Mouse (Mus musculus) kidney, postnatal 0 days (tissue): Measurements from ENCODE around the gene Ppfibp2. TPM values are rescaled to one million over a fixed set of nuclear protein-coding genes. Genes with fewer than 3 reads are reported as not detected.

ENCODE experiments used
- ATAC-seq: fragments of 200-750 bp; cut with Nextera tagmentation; replicated peaks from 2 replicates; pipeline ENCODE4 v1.8.0; 2017; ENCODE audit warnings: low read depth, moderate number of reproducible peaks, moderate TSS enrichment, moderate library complexity; ENCODE audit not compliant: low FRiP score
- DNase-seq: peaks from one replicate; pipeline ENCODE4 v3.0.0-alpha.2; 2016; ENCODE audit warnings: low spot score
- H3K27ac ChIP-seq: fragments of 300-500 bp; sonication (generic); 2 replicates; pipeline ENCODE4 v1.5.1; 2014; ENCODE audit warnings: mild to moderate bottlenecking
- H3K27me3 ChIP-seq: fragments of 300-500 bp; sonication (generic); 2 replicates; pipeline ENCODE4 v1.6.1; 2014; ENCODE audit warnings: low read length, mixed read lengths; ENCODE audit not compliant: insufficient read depth
- H3K36me3 ChIP-seq: fragments of 300-500 bp; sonication (generic); 2 replicates; pipeline ENCODE4 v1.6.1; 2014; ENCODE audit warnings: low read length, mixed read lengths; ENCODE audit not compliant: insufficient read depth
- H3K4me1 ChIP-seq: fragments of 300-500 bp; sonication (generic); replicated peaks from 2 replicates; pipeline ENCODE4 v1.6.1; 2014; ENCODE audit warnings: antibody characterized with exemption, low read length, mixed read lengths; ENCODE audit not compliant: insufficient read depth
- H3K4me2 ChIP-seq: fragments of 300-500 bp; sonication (generic); 2 replicates; pipeline ENCODE4 v1.6.1; 2014; ENCODE audit warnings: mild to moderate bottlenecking, low read length, moderate library complexity, mixed read lengths
- H3K4me3 ChIP-seq: fragments of 300-500 bp; sonication (generic); replicated peaks from 2 replicates; pipeline ENCODE4 v1.5.1; 2014; ENCODE audit warnings: low read depth, low read length
- H3K9ac ChIP-seq: fragments of 300-500 bp; sonication (generic); 2 replicates; pipeline ENCODE4 v1.6.1; 2014; ENCODE audit warnings: low read depth, low read length
- H3K9me3 ChIP-seq: fragments of 300-500 bp; sonication (generic); replicated peaks from 2 replicates; pipeline ENCODE4 v1.6.1; 2016; ENCODE audit warnings: low read length, inconsistent platforms, mixed read lengths
- CTCF ChIP-seq: IDR thresholded peaks from 2 replicates; pipeline ENCODE4 v1.5.1; 2016; ENCODE audit warnings: antibody characterized with exemption, low read depth, mild to moderate bottlenecking, moderate library complexity
- WGBS: fragments of 180-500 bp; shearing (Covaris S2); extraction: QIAGEN DNeasy Blood & Tissue Kit; methylation state at CpG from one replicate; pipeline ENCODE4 v1.1.7; 2014; 5-methylcytosine and 5-hydroxymethylcytosine counted together
- polyA plus RNA-seq: library from polyadenylated mRNA; unstranded; fragments of >200 nt; fragmentation: Nextera tagmentation; extraction: Ambion mirVana; gene quantifications from 2 replicates; pipeline ENCODE4 v1.2.1, GENCODE M21; 2015

The Ppfibp2 gene
- polyA plus RNA-seq, 1 experiment from 2014 or later: 8.3 TPM

DNA sequence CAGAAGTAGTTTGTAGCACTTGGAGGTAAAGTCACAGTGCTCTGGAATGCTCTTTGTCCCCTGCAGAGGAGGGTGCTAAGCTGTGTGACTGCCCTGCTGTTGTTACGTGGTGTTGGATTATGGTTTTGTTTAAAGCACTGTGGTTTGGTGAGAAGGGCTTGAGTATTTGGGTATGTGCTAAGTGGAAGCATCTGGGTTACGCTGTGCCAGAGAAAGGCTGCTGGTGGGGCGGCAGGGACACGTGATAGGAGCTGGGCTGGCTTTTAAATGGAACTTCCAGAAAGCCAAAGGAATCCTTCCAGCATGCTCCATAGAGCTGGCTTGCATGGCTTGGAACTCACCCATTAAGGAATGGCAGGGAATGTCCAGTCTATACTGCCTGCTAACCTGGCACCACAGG lies 24.2 kb downstream of the Ppfibp2 start:
- H3K27ac ChIP-seq: no peak overlapping the region
- WGBS: 76% methylated on average over 4 of the region's 4 CpGs
- no peak overlapping the region for H3K9ac ChIP-seq
- no peak overlapping the region for H3K4me3 ChIP-seq
- no peaks in the 10 kb centered on the region for H3K4me1 ChIP-seq
- no peak overlapping the region for H3K4me2 ChIP-seq
- no peak for ATAC-seq
- no peak for TF ChIP-seq CTCF
- no peaks in the 10 kb centered on the region for H3K9me3 ChIP-seq
- H3K36me3 ChIP-seq: no peaks in the 10 kb centered on the region
- no peak for DNase-seq
- H3K27me3 ChIP-seq: no peaks in the 10 kb centered on the region

DNA sequence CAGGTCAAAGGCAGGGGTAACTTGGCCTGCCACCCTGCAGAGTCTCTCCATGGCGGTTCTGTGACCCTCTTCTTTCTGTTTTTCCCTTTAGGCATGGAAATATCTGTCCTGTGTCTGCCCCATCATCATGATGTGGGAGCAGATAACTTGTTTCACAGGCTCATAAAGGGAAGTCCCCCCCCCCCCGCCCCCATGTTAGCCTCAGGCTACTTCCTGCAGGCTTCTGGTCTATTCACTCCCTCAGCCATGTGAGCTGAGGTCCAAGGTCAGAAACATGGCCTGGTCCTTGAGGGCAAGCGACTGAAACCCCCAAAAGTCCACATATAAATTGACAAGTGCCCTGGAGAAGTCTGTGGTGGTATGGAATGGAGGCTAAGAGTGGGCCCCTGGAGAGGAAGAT lies 25.1 kb downstream of the Ppfibp2 start:
- ATAC-seq (no peak), DNase-seq (no peak)
- TF ChIP-seq CTCF: no peak
- Histone ChIP-seq H3K4me3 (no peak overlapping the region), H3K4me2 (no peak overlapping the region), H3K9me3 (no peaks in the 10 kb centered on the region), H3K9ac (no peak overlapping the region), H3K4me1 (no peaks in the 10 kb centered on the region), H3K27me3 (no peaks in the 10 kb centered on the region), H3K27ac (no peak overlapping the region), H3K36me3 (no peaks in the 10 kb centered on the region)
- WGBS: 68% methylated on average over 3 of the region's 3 CpGs

DNA sequence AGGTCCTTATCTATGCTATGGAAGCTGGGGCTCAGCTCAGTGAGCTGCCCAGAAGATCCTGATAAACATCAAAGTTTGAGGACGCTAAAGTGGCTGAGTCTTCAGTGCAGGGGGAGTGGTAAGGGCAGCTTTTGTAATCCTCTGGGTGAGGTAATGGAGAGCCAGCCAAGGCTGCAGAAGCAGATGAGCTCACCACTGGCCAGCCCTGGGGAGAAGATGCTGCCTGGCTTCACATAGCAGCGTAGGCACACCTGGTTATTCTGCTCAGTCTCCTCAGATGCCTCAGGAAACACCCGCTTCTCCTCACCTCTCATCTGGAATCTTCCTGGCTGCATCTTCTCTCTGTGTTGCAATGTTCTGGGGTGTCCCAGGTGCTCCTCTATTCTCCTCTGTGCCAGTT lies 29.4 kb downstream of the Ppfibp2 start:
- H3K27me3 ChIP-seq: no peaks in the 10 kb centered on the region
- no peak overlapping the region for H3K4me3 ChIP-seq
- H3K36me3 ChIP-seq: no peaks in the 10 kb centered on the region
- no peak overlapping the region for H3K27ac ChIP-seq
- no peak for DNase-seq
- H3K9ac ChIP-seq: no peak overlapping the region
- no peaks in the 10 kb centered on the region for H3K9me3 ChIP-seq
- H3K4me2 ChIP-seq: no peak overlapping the region
- ATAC-seq: no peak
- TF ChIP-seq CTCF: no peak
- H3K4me1 ChIP-seq: no peaks in the 10 kb centered on the region
- WGBS: 59% methylated on average over 3 of the region's 3 CpGs

DNA sequence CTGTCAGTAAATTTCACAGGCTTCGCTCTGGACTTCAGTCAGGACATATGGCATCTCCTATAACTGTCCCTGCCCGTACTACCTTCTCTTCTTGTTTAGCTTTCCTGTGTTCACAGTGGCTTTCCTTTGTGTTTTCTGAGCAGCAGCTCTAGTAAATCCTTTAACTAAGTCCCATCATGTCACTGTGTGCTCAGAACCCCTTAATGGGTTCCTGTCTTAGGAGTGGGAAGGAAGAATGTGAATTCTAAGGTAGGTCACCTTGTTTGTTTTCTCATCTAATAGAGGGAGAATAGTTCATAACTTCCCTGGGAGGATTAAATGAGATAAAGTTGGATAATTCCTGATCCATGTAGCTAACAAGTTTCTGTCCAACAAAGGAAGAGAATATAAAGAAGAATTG lies 30.1 kb downstream of the Ppfibp2 start, which contains the start of gene 5330417H12Rik:
Gene 5330417H12Rik (minus strand): TSS at position 101 of the 400 bp plus-strand sequence.
- H3K4me2 ChIP-seq: no peak within 1 kb of the TSS
- no peaks in the 10 kb centered on the region for H3K4me1 ChIP-seq
- H3K27me3 ChIP-seq: no peaks in the 10 kb centered on the region
- DNase-seq (no peak), ATAC-seq (no peak)
- H3K9ac ChIP-seq: no peak within 1 kb of the TSS
- no peak for TF ChIP-seq CTCF
- 71% methylated on average over 2 of the region's 2 CpGs for WGBS
- H3K36me3 ChIP-seq: no peaks in the 10 kb centered on the region
- H3K4me3 ChIP-seq: no peak within 1 kb of the TSS
- no peaks in the 10 kb centered on the region for H3K9me3 ChIP-seq
- no peak within 1 kb of the TSS for H3K27ac ChIP-seq

DNA sequence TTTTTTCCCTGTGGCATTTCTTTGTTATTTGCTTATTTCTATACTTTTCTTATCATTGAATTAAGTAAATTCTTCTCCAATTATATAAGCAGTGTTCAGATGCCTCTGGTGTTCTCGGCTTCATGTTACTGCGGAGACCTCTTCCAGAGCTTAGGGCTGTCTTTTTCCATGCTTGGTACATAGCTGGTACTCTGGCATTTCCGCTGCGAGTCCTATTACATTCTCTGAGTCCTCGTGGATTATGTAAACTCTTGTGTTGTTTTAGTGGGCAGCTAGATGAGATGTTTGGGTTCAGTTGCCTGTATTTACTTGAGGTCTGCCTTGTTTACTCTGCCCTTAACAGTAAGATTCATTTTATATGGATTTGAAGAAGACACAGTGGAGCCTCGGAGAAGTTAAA lies 30.8 kb downstream of the Ppfibp2 start:
- Histone ChIP-seq H3K9me3 (no peaks in the 10 kb centered on the region), H3K4me3 (no peak overlapping the region), H3K27ac (no peak overlapping the region), H3K27me3 (no peaks in the 10 kb centered on the region), H3K9ac (no peak overlapping the region), H3K36me3 (no peaks in the 10 kb centered on the region), H3K4me1 (no peaks in the 10 kb centered on the region), H3K4me2 (no peak overlapping the region)
- DNase-seq: no peak
- 79% methylated on average over 6 of the region's 6 CpGs for WGBS
- ATAC-seq: no peak
- TF ChIP-seq CTCF: no peak

DNA sequence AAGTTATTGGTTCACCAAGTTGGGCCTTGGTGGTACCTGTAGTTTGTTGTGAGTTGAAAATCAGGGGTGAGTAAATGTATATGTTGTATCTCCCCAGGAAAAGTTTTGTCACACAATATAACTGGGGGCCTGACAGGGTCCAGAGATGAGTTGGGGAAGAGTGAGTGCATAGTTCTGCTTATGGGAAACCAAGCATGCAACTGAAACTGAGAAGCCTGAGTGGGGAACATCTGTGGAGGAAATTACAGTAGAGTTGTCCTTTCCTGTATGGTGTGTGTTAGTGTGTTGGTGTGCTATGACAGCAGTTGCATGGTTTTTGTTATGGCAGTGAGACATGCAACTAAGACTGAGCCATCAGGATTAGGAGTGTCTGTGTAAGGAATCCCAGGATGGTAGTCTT lies 33.4 kb downstream of the Ppfibp2 start:
- no peaks in the 10 kb centered on the region for H3K27me3 ChIP-seq
- H3K4me3 ChIP-seq: no peak overlapping the region
- no peaks in the 10 kb centered on the region for H3K9me3 ChIP-seq
- no peak overlapping the region for H3K9ac ChIP-seq
- H3K4me1 ChIP-seq: no peaks in the 10 kb centered on the region
- H3K27ac ChIP-seq: no peak overlapping the region
- ATAC-seq (no peak), DNase-seq (no peak)
- H3K36me3 ChIP-seq: no peaks in the 10 kb centered on the region
- TF ChIP-seq CTCF: no peak
- no peak overlapping the region for H3K4me2 ChIP-seq

DNA sequence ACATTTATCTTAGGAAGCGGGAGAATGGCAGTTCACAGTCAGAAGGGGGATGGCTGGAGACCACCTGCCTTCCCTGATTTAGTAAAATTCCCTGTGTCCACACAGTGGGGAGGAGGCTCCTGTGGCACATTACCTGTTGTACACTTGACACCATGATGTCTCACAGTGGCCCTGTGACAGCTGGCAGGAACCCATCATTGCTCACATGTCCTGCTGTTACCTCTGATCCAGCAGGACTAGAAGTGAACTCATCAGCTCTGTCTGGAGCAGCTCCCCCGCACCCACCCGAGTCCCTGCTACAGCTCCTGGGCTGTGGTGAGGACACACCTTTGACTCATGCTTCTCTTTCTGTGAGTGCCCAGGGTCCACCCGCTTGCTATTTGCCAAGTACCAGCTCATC lies 38.2 kb downstream of the Ppfibp2 start:
- Histone ChIP-seq H3K36me3 (no peaks in the 10 kb centered on the region), H3K4me3 (no peak overlapping the region), H3K27me3 (no peaks in the 10 kb centered on the region), H3K9ac (no peak overlapping the region), H3K27ac (no peak overlapping the region), H3K4me2 (no peak overlapping the region), H3K9me3 (no peaks in the 10 kb centered on the region), H3K4me1 (no peaks in the 10 kb centered on the region)
- DNase-seq (no peak), ATAC-seq (no peak)
- TF ChIP-seq CTCF: no peak
- 82% methylated on average over 4 of the region's 4 CpGs for WGBS
